Mouse (Mus musculus) myocyte (in vitro differentiated cells): Measurements from ENCODE around the gene Scarb1. TPM values are rescaled to one million over a fixed set of nuclear protein-coding genes. Genes with fewer than 3 reads are reported as not detected.

Source experiments
- H3K27me3 ChIP-seq: one replicate; pipeline ENCODE4 v1.6.1; 2011; ENCODE audit not compliant: control insufficient read depth, insufficient read depth, insufficient read length
- H3K36me3 ChIP-seq: one replicate; pipeline ENCODE4 v1.6.1; 2011; ENCODE audit not compliant: control insufficient read depth, insufficient read depth
- H3K4me2 ChIP-seq: one replicate; pipeline ENCODE4 v1.6.1; 2011; ENCODE audit warnings: low read depth, control low read depth
- H3K4me3 ChIP-seq: one replicate; pipeline ENCODE4 v1.5.1; 2011; ENCODE audit warnings: mild to moderate bottlenecking, control low read depth, moderate library complexity
- H3K79me2 ChIP-seq: one replicate; pipeline ENCODE4 v1.6.1; 2011; ENCODE audit not compliant: control insufficient read depth, insufficient read depth
- H3ac ChIP-seq: one replicate; pipeline ENCODE4 v1.6.1; 2011; ENCODE audit not compliant: control insufficient read depth, insufficient read length
- CEBPB ChIP-seq: IDR thresholded peaks from 2 replicates; pipeline ENCODE4 v1.6.1; 2011; ENCODE audit warnings: mild to moderate bottlenecking, moderate library complexity; ENCODE audit not compliant: poor library complexity, insufficient read depth, severe bottlenecking
- E2F4 ChIP-seq: IDR thresholded peaks from one replicate; pipeline ENCODE4 v1.6.1; 2011; ENCODE audit warnings: mild to moderate bottlenecking, control low read depth, moderate library complexity; ENCODE audit not compliant: insufficient read depth
- MAX ChIP-seq: IDR thresholded peaks from one replicate; pipeline ENCODE4 v1.6.1; 2011; ENCODE audit warnings: low read depth, mild to moderate bottlenecking, control low read depth
- MYOD1 ChIP-seq, 3 experiments: IDR thresholded peaks; one replicate each; pipeline ENCODE4 v1.6.1; 2011; ENCODE audit warnings: control low read depth in 2 of 3, low read depth in 2 of 3, mild to moderate bottlenecking in 2 of 3, moderate library complexity in 1 of 3; ENCODE audit not compliant: insufficient read length in 2 of 3, control insufficient read depth in 1 of 3
- MYOG ChIP-seq, 3 experiments: IDR thresholded peaks; one replicate each; pipeline ENCODE4 v1.6.1; 2011; ENCODE audit warnings: control low read depth in 2 of 3, low read depth in 2 of 3, mild to moderate bottlenecking in 2 of 3; ENCODE audit not compliant: insufficient read length in 2 of 3, control insufficient read depth in 1 of 3, insufficient read depth in 1 of 3
- POLR2A ChIP-seq: IDR thresholded peaks from one replicate; pipeline ENCODE4 v1.6.1; 2011; ENCODE audit warnings: low read depth, mild to moderate bottlenecking, control low read depth, moderate library complexity; ENCODE audit not compliant: insufficient read length
- POLR2AphosphoS2 ChIP-seq: IDR thresholded peaks from one replicate; pipeline ENCODE4 v1.6.1; 2011; ENCODE audit warnings: low read depth, control low read depth; ENCODE audit not compliant: insufficient read length
- REST ChIP-seq: IDR thresholded peaks from one replicate; pipeline ENCODE4 v1.6.1; 2011; ENCODE audit warnings: mild to moderate bottlenecking, control low read depth, moderate library complexity; ENCODE audit not compliant: insufficient read depth, insufficient read length
- SRF ChIP-seq: IDR thresholded peaks from one replicate; pipeline ENCODE4 v1.6.1; 2011; ENCODE audit warnings: low read depth; ENCODE audit not compliant: control insufficient read depth, insufficient read length
- TCF12 ChIP-seq: IDR thresholded peaks from one replicate; pipeline ENCODE4 v1.6.1; 2011; ENCODE audit warnings: mild to moderate bottlenecking, control low read depth; ENCODE audit not compliant: poor library complexity, insufficient read depth, severe bottlenecking
- TCF3 ChIP-seq: IDR thresholded peaks from one replicate; pipeline ENCODE4 v1.6.1; 2011; ENCODE audit warnings: low read depth, control low read depth; ENCODE audit not compliant: insufficient read length
- USF1 ChIP-seq: IDR thresholded peaks from one replicate; pipeline ENCODE4 v1.6.1; 2011; ENCODE audit warnings: low read depth, mild to moderate bottlenecking, control low read depth, moderate library complexity
- polyA plus RNA-seq: library from polyadenylated mRNA; unstranded; fragments of >200 nt; fragmentation: generic; extraction: Trizol; gene quantifications from one replicate; pipeline ENCODE4 v1.2.1, GENCODE M21; 2012; ENCODE audit warnings: missing spikeins

Gene Scarb1
- polyA plus RNA-seq, 1 experiment = 28.6 TPM

DNA sequence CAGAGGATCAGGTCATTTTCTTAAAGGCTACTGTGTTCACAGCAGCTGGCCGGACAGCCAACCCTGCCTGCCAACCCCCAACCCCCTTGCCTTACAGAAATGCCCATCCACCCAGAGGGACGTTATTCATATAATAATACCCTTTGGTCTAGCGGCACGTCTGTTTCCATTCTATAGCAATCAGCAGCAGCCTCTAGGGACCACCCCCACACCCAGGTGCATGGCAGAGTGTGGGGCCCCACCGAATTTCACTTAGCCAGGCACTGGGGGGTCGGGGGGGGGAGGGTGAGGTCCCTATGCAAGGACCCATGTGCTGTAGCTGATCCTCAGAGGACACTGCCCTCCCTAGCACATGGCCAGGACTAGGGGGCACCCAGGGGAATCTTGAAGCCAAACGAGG, 61.7 kb downstream of the Scarb1 start:
- H3ac ChIP-seq = no peak overlapping the region
- no peak overlapping the region for H3K4me2 ChIP-seq
- no peaks in the 10 kb centered on the region for H3K36me3 ChIP-seq
- H3K4me3 ChIP-seq = no peak overlapping the region
- no peaks in the 10 kb centered on the region for H3K27me3 ChIP-seq
- no peaks in the 10 kb centered on the region for H3K79me2 ChIP-seq
- TF ChIP-seq E2F4 = no peak
- no peak for TF ChIP-seq MYOG (IDR thresholded peaks at IDR 0.05; ENCODE audit: control insufficient read depth in 1 of 3, insufficient read depth in 1 of 3, insufficient read length in 2 of 3, low read depth in 2 of 3)
- no peak for TF ChIP-seq MAX
- no peak for TF ChIP-seq USF1
- TF ChIP-seq CEBPB = no peak
- TF ChIP-seq TCF3 = no peak
- no peak for TF ChIP-seq REST
- no peak for TF ChIP-seq MYOD1 (IDR thresholded peaks at IDR 0.05; ENCODE audit: control insufficient read depth in 1 of 3, insufficient read length in 2 of 3, low read depth in 2 of 3)
- no peak for TF ChIP-seq POLR2AphosphoS2
- no peak for TF ChIP-seq POLR2A
- TF ChIP-seq TCF12 = no peak
- no peak for TF ChIP-seq SRF

DNA sequence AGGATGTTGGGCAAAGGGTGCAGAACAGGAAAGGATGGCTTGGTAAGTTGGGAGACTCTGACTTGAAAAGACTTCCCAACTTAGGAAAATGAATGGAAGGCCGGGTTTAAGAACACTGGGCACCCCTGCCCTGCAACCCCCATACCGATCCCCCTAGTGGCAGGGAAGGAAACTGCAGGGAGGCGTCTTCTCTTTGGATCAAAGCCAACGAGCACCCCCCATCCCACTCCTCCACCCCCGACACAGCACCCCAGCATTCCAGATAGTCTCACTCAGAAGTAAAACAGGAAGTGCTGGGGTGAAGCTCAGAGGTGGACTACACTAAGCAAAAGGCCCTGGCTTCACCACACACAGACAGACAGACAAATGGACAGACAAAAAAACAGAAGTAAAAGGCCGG, 62.6 kb downstream of the Scarb1 start:
- no peaks in the 10 kb centered on the region for H3K79me2 ChIP-seq
- no peak for TF ChIP-seq SRF
- TF ChIP-seq TCF3 = no peak
- no peak for TF ChIP-seq CEBPB
- TF ChIP-seq E2F4 = no peak
- H3K36me3 ChIP-seq = no peaks in the 10 kb centered on the region
- H3K4me3 ChIP-seq = no peak overlapping the region
- no peak overlapping the region for H3ac ChIP-seq
- no peaks in the 10 kb centered on the region for H3K27me3 ChIP-seq
- H3K4me2 ChIP-seq = no peak overlapping the region

DNA sequence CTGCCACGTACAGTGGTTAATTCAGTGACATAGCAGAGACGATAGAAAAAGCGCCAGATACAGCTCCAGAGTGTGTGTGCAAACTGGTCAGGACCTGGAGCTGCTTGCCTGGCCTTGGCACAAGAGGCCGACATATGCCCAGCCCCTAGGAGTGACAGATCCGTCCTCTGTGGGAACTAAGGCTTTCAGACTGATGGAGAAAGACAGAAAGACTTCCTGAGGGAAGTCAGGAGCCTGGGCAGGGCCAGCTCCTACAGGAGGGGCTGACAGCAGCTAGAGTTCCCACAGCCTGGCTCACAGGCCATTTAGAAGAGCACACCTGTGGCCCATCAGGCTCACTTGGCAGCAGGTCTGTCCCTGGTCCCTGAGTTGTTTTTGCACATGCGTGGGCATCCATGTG, 63.6 kb downstream of the Scarb1 start:
- Histone ChIP-seq H3K4me3 (no peak overlapping the region), H3K4me2 (no peak overlapping the region), H3K79me2 (no peaks in the 10 kb centered on the region), H3ac (no peak overlapping the region), H3K27me3 (no peaks in the 10 kb centered on the region), H3K36me3 (no peaks in the 10 kb centered on the region)
- TF ChIP-seq TCF12 = no peak
- TF ChIP-seq TCF3 = no peak
- TF ChIP-seq E2F4 = no peak
- no peak for TF ChIP-seq SRF
- no peak for TF ChIP-seq POLR2A
- no peak for TF ChIP-seq MYOG (IDR thresholded peaks at IDR 0.05; ENCODE audit: control insufficient read depth in 1 of 3, insufficient read depth in 1 of 3, insufficient read length in 2 of 3, low read depth in 2 of 3)
- TF ChIP-seq USF1 = no peak
- no peak for TF ChIP-seq REST
- TF ChIP-seq MYOD1 (IDR thresholded peaks at IDR 0.05; ENCODE audit: control insufficient read depth in 1 of 3, insufficient read length in 2 of 3, low read depth in 2 of 3) = no peak
- TF ChIP-seq POLR2AphosphoS2 = no peak

DNA sequence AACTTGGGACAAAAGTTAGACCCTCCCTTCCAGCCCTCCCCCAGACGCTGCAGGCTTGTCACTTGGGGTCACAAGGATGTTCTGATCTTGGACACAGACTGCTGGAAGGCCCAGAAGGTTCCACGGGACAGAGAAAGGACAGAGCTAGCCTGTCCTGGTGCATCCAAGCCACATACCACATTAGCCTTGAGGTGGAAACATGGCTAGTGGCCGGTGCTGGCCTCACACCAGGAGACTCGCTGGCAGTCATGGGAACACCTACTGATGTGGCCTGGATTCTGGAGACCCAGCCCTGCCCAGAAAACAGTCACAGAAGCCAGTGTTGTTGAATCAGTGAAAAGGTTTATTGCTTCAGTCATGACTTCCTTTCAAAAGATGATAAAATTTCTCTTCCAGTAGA, 64.1 kb downstream of the Scarb1 start:
- no peak overlapping the region for H3K4me2 ChIP-seq
- no peaks in the 10 kb centered on the region for H3K27me3 ChIP-seq
- H3K79me2 ChIP-seq = no peaks in the 10 kb centered on the region
- no peak for TF ChIP-seq POLR2A
- TF ChIP-seq TCF3 = no peak
- TF ChIP-seq TCF12 = no peak
- no peak for TF ChIP-seq MAX
- no peak for TF ChIP-seq SRF
- no peak for TF ChIP-seq POLR2AphosphoS2
- no peak for TF ChIP-seq E2F4
- TF ChIP-seq USF1 = no peak
- TF ChIP-seq CEBPB = no peak
- TF ChIP-seq MYOG (IDR thresholded peaks at IDR 0.05; ENCODE audit: control insufficient read depth in 1 of 3, insufficient read depth in 1 of 3, insufficient read length in 2 of 3, low read depth in 2 of 3) = no peak
- H3K36me3 ChIP-seq = no peaks in the 10 kb centered on the region
- no peak overlapping the region for H3ac ChIP-seq
- H3K4me3 ChIP-seq = no peak overlapping the region

DNA sequence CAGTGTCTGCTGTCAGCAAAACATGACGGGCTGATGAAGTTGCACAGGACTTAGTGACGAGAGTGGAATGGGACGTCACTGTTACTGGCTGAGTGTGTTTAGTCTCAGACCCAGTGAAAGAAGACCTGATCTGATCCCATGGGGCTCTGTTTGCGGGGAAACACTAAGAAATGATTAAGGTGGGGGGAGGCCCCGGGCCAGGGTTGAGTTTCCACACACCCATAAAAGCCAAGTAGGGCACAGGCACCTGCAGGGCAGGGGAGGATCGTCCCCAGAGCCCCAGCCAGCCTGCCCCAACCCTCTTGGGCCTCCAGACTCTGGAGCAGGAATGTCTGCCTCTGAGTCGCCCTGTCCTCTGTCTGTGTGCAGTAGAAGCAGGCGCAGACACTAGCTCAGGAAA, 65.6 kb downstream of the Scarb1 start:
- H3K27me3 ChIP-seq = no peaks in the 10 kb centered on the region
- H3ac ChIP-seq = no peak overlapping the region
- H3K36me3 ChIP-seq = no peaks in the 10 kb centered on the region
- H3K4me2 ChIP-seq = no peak overlapping the region
- H3K79me2 ChIP-seq = no peaks in the 10 kb centered on the region
- no peak overlapping the region for H3K4me3 ChIP-seq
- TF ChIP-seq POLR2A (no peak), TCF12 (no peak), MAX (no peak), SRF (no peak), POLR2AphosphoS2 (no peak), TCF3 (no peak), REST (no peak)
